Mouse (Mus musculus) liver, embryonic 13.5 days (tissue): ENCODE results near the gene Zfand3. TPM values are rescaled to one million over a fixed set of nuclear protein-coding genes. Genes with fewer than 3 reads are reported as not detected.

Experiments
- ATAC-seq: fragments of 200-750 bp; cut with Nextera tagmentation; 2 replicates; pipeline ENCODE4 v1.8.0; 2017; ENCODE audit warnings: low read depth, mild to moderate bottlenecking, moderate number of reproducible peaks, moderate library complexity
- DNase-seq: peaks from one replicate; pipeline ENCODE4 v3.0.0; 2022
- H3K27ac ChIP-seq: fragments of 300-500 bp; sonication (generic); 2 replicates; pipeline ENCODE4 v1.5.1; 2015; ENCODE audit warnings: moderate library complexity, mild to moderate bottlenecking, inconsistent platforms
- H3K27me3 ChIP-seq: fragments of 300-500 bp; sonication (generic); 2 replicates; pipeline ENCODE4 v1.6.1; 2015; ENCODE audit warnings: mild to moderate bottlenecking, inconsistent platforms
- H3K36me3 ChIP-seq: fragments of 300-500 bp; sonication (generic); 2 replicates; pipeline ENCODE4 v1.6.1; 2015; ENCODE audit warnings: mild to moderate bottlenecking, inconsistent platforms
- H3K4me1 ChIP-seq: fragments of 300-500 bp; sonication (generic); replicated peaks from 2 replicates; pipeline ENCODE4 v1.6.1; 2015; ENCODE audit warnings: inconsistent platforms
- H3K4me2 ChIP-seq: fragments of 300-500 bp; sonication (generic); 2 replicates; pipeline ENCODE4 v1.6.1; 2015; ENCODE audit warnings: inconsistent platforms, mild to moderate bottlenecking, moderate library complexity
- H3K4me3 ChIP-seq: fragments of 300-500 bp; sonication (generic); replicated peaks from 2 replicates; pipeline ENCODE4 v1.5.1; 2015; ENCODE audit warnings: mild to moderate bottlenecking, inconsistent platforms
- H3K9ac ChIP-seq: fragments of 300-500 bp; sonication (generic); 2 replicates; pipeline ENCODE4 v1.6.1; 2015; ENCODE audit warnings: mild to moderate bottlenecking, inconsistent platforms
- H3K9me3 ChIP-seq: fragments of 300-500 bp; sonication (generic); replicated peaks from 2 replicates; pipeline ENCODE4 v1.6.1; 2016; ENCODE audit warnings: inconsistent platforms
- WGBS: fragments of 180-500 bp; shearing (Covaris S2); methylation state at CpG from one replicate; pipeline ENCODE4 v1.1.7; 2015; ENCODE audit not compliant: insufficient replicate concordance; 5-methylcytosine and 5-hydroxymethylcytosine counted together
- polyA plus RNA-seq: library from polyadenylated mRNA; unstranded; fragments of >200 nt; fragmentation: Nextera tagmentation; extraction: Ambion mirVana; gene quantifications from 2 replicates; pipeline ENCODE4 v1.2.1, GENCODE M21; 2015

The Zfand3 gene
- polyA plus RNA-seq, 1 experiment from 2014 or later: 13.7 TPM

DNA sequence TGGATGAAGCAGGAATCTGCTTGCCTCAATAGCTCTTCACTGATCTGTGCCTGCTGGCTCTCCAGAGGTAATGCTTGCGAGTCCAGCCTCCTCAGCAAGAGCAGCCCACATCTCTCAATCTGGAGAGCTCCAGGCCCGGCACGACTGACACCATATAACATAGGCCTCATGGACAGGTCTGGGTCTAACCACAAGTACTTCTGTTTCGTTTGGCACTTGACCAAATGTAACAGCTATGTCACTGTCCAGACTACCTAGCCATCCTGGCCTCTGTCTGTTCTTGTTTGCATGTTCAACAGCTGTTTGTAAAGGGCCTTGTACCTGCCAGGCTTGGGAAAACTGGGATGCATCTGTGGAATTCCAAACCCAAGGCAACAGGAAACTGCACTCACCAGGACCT lies 230.8 kb downstream of the Zfand3 start:
- 51% methylated on average over 4 of the region's 4 CpGs for WGBS
- no peaks in the 10 kb centered on the region for H3K36me3 ChIP-seq
- H3K9ac ChIP-seq: no peak overlapping the region
- no peak overlapping the region for H3K4me2 ChIP-seq
- H3K27me3 ChIP-seq: no peaks in the 10 kb centered on the region
- DNase-seq (no peak), ATAC-seq (no peak)
- H3K9me3 ChIP-seq: no peaks in the 10 kb centered on the region
- H3K4me3 ChIP-seq: no peak overlapping the region
- no peak overlapping the region for H3K27ac ChIP-seq
- no peaks in the 10 kb centered on the region for H3K4me1 ChIP-seq

DNA sequence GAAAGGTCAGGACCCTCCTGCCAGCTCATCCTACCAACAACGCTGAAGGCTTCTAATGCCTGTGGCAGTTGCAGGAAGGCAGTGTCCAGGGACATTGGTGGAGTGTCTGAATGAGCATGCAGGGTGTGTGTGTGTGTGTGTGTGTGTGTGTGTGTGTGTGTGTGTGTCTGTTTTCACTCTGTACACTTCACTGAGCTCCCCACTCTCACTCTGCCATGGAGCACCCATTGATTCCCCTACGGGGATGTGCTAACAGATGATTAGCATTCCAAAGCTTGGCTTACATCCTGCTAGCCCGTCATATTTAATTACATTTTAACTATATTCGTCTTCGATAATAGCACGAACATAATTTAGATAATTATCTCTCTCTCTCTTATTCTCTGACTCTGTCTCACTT lies 232.1 kb downstream of the Zfand3 start:
- H3K9me3 ChIP-seq: no peaks in the 10 kb centered on the region
- H3K9ac ChIP-seq: no peak overlapping the region
- ATAC-seq: no peak
- no peak overlapping the region for H3K4me3 ChIP-seq
- no peak for DNase-seq
- no peaks in the 10 kb centered on the region for H3K36me3 ChIP-seq
- no peaks in the 10 kb centered on the region for H3K4me1 ChIP-seq
- no peaks in the 10 kb centered on the region for H3K27me3 ChIP-seq
- no peak overlapping the region for H3K4me2 ChIP-seq
- WGBS: 84% methylated on average over 6 of the region's 6 CpGs
- no peak overlapping the region for H3K27ac ChIP-seq

DNA sequence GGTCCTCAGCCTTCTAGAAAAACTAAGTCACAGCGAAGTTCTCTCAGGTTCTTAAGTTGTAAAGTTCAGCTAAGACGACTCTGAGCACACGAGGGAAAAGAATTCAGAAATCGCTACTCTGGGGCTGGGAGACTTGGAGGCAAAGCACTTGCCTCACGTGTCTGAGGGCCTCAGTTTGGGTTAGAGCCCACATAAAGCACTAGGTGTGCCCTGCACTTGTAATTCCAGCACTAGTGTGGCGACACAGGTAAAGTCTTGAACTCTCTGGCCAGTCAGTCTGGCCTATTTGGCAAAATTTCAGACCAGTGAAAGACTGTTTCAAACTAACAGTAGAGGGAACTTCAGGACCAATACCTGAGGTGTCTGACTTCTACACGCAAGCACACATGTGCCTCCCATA lies 233.1 kb downstream of the Zfand3 start:
- Histone ChIP-seq H3K4me1 (no peaks in the 10 kb centered on the region), H3K4me2 (no peak overlapping the region), H3K27ac (no peak overlapping the region), H3K9me3 (no peaks in the 10 kb centered on the region), H3K9ac (no peak overlapping the region), H3K36me3 (no peaks in the 10 kb centered on the region), H3K4me3 (no peak overlapping the region), H3K27me3 (no peaks in the 10 kb centered on the region)
- ATAC-seq (no peak), DNase-seq (no peak)
- WGBS: 74% methylated on average over 7 of the region's 7 CpGs

DNA sequence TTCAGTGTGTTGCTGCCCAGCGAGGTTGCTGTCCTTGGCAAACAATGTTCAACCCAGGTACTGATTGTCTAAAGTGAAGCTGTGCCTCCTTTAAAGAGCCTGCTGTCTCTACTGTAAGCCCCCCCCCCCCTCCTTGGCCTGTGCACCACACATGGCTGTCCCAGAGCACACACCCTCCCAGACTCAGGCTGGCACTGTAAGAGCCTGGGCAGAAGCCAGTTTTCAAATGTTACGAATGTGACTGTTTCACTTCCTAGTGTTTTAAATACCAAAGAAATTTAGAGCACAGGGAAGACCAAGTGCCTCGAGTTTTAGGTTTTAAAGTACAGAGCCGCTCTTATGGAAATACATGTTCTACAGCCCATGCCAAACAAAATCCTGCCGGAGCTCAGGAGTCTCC lies 234.9 kb downstream of the Zfand3 start:
- H3K4me3 ChIP-seq: no peak overlapping the region
- no peak overlapping the region for H3K4me2 ChIP-seq
- H3K36me3 ChIP-seq: no peaks in the 10 kb centered on the region
- H3K9ac ChIP-seq: no peak overlapping the region
- no peak overlapping the region for H3K27ac ChIP-seq
- 73% methylated on average over 5 of the region's 5 CpGs for WGBS
- H3K4me1 ChIP-seq: peaks cover 11% of the 10 kb centered on the region; the same call in 1 of the 2 replicates
- ATAC-seq (no peak), DNase-seq (no peak)
- H3K27me3 ChIP-seq: no peaks in the 10 kb centered on the region
- no peaks in the 10 kb centered on the region for H3K9me3 ChIP-seq

DNA sequence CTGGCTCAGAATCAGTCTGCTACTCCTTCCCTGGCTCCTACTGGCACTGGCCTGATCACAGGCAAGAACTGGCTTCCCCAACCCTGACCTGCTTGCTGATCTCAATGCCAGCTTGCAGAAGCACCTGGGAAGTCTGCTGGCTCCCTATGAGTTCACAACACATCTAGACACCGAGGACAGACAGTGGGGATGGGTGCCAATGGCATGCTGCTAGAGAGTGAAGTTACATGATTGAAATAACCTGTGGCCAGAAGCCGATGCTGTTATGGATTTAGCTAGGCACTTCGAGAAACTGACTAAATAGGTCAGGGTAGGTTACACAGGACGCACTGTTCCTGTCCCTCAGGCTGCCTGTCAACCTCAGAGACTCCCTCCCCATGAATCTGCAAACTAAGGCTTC lies 236.1 kb downstream of the Zfand3 start:
- Histone ChIP-seq H3K4me3 (no peak overlapping the region), H3K9ac (no peak overlapping the region), H3K9me3 (no peaks in the 10 kb centered on the region), H3K4me2 (no peak overlapping the region), H3K36me3 (no peaks in the 10 kb centered on the region), H3K27me3 (no peaks in the 10 kb centered on the region), H3K27ac (no peak overlapping the region), H3K4me1 (peaks cover 20% of the 10 kb centered on the region; the same call in 1 of the 2 replicates)
- WGBS: 67% methylated on average over 4 of the region's 4 CpGs
- DNase-seq (no peak), ATAC-seq (no peak)

DNA sequence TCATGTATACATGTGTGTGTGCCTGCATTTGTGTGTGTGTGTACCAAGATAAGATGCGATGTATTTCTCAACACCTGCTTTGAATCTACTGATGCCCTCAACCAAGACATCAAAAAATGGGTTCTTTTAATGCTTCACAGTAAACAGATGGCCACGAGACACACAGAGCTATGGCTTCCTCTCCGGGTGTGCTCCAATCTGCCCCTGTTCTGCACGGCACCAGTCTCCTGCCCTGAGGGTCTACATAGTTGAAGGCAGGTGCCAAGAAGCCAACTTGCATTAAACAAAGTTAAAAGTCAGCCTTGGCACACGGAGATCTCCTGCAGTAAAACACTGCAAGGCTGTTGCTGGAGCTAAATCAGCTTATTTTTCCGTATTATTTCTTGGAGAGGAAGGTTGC lies 236.5 kb downstream of the Zfand3 start:
- Histone ChIP-seq H3K4me3 (no peak overlapping the region), H3K27ac (no peak overlapping the region), H3K4me2 (no peak overlapping the region), H3K27me3 (no peaks in the 10 kb centered on the region), H3K9ac (no peak overlapping the region), H3K36me3 (no peaks in the 10 kb centered on the region), H3K9me3 (no peaks in the 10 kb centered on the region), H3K4me1 (peaks cover 24% of the 10 kb centered on the region; the same call in 1 of the 2 replicates)
- DNase-seq (no peak), ATAC-seq (no peak)
- WGBS: 70% methylated on average over 6 of the region's 6 CpGs

DNA sequence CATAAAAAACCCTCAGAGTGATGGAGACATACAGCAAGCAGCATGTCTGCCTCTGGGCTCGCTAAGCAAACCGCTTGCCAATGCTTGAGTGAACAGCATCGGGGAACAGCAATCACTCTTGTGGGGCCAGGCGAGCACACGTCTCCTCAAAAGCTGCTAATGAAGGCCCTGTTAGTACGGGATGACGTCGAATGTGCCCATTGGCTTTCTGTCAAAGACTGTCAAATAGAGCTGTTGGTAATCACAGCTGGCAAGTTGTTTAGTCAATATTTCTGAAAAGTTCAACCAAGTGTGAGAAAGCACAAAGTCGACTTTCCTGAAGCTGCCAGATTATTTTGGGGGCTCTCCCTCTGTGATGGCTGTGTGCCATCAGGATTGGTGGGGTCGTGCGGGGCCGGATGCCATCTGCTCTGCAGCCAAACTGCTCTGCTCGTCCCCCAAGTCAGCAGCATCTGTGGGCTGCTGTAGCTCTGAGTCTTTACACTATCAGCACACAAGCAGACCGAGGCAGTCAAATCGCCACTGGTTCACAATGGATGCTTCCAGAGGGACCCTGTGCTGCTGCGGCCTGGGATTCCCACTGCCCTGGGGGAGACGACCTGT lies 237.3 kb downstream of the Zfand3 start:
- DNase-seq: no peak
- H3K27ac ChIP-seq: no peak overlapping the region
- 72% methylated on average over 17 of the region's 17 CpGs for WGBS

DNA sequence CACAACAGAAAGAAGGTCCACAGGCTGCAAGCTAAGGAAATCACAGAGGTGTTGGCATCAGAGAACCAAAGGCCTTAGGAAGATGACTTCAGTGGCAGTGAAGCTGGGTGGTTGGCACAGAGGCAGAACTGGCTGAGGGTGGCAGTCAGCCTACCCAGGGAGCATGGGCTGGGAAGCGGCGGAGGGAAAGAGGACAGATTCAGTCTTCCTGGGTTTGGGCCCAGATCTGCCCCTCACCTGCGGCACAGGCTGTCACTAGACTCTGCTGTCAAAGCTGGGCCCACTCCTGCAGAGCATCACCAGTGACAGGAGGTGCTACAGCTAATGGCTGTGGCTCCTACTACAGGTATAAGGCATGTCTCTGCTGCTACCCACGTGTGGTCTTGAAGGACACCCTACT lies 238.1 kb downstream of the Zfand3 start:
- Histone ChIP-seq H3K4me1 (peaks cover 30% of the 10 kb centered on the region; the same call in 1 of the 2 replicates), H3K4me3 (no peak overlapping the region), H3K27me3 (no peaks in the 10 kb centered on the region), H3K9ac (no peak overlapping the region), H3K9me3 (no peaks in the 10 kb centered on the region), H3K27ac (no peak overlapping the region), H3K36me3 (no peaks in the 10 kb centered on the region), H3K4me2 (no peak overlapping the region)
- 70% methylated on average over 4 of the region's 4 CpGs for WGBS
- ATAC-seq (no peak), DNase-seq (no peak)

More for the DNA sequence above, 237.3 kb downstream of the Zfand3 start:
- Histone ChIP-seq H3K36me3 (no peaks in the 10 kb centered on the region), H3K4me3 (no peak overlapping the region), H3K4me2 (no peak overlapping the region), H3K4me1 (peaks cover 30% of the 10 kb centered on the region; the same call in 1 of the 2 replicates), H3K9ac (no peak overlapping the region), H3K9me3 (no peaks in the 10 kb centered on the region), H3K27me3 (no peaks in the 10 kb centered on the region)
- ATAC-seq: no peak

DNA sequence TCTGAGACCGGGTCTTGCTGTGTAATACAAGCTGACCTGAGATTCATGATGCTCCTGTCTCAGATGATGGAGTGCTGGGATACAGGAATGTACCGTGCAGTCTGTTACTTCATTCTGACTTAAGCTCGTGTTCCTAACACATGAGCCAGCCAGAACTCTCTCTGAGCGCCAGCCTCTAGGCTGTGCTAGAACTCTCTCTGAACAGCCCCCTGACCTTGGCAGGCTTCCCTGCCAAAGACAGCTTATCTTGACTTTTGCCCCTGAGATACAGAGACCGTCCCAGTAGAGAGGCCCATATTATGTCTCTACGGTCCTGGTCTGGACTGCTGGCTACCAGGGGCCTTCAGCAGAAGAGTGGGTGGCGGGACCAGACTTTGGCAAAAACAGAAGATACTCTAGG lies 239.0 kb downstream of the Zfand3 start:
- Histone ChIP-seq H3K4me3 (no peak overlapping the region), H3K36me3 (no peaks in the 10 kb centered on the region), H3K9ac (no peak overlapping the region), H3K4me2 (no peak overlapping the region), H3K27me3 (no peaks in the 10 kb centered on the region), H3K4me1 (peaks cover 30% of the 10 kb centered on the region; the same call in 1 of the 2 replicates), H3K27ac (no peak overlapping the region), H3K9me3 (no peaks in the 10 kb centered on the region)
- DNase-seq: no peak
- 60% methylated on average over 7 of the region's 7 CpGs for WGBS
- ATAC-seq: no peak

DNA sequence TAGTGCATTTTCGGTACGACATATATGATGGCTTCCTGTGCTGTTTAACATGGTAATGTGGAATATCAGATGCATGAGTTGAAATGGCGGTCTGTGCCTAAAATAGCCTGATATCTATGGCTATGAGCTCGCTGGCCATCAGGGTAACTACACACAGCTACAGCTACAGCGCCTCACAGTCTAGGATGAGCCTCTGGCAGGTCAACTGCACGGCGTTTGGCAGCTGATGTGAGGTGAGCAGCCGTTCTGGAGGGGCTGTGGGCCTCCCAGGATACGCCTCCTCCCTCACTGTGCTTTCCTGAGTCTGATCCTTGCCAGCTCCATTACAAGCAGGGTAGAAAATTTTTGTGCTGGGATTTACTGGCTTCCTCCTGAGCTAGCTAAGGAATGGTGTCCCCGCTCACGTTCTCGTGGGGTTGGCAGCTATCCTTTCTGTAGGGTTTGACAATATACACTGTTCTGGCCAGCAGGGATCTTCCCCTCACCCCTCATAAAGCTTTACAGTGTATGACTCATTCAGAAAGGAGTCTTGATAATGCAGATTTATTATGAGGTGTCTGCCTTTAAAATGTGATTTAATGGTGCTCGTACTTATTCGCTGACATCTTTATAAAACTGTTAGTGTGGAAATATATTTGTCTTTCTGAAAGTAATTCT lies 240.2 kb downstream of the Zfand3 start:
- Histone ChIP-seq H3K4me3 (no peak overlapping the region), H3K27ac (no peak overlapping the region), H3K4me2 (no peak overlapping the region), H3K9ac (no peak overlapping the region), H3K36me3 (no peaks in the 10 kb centered on the region), H3K9me3 (no peaks in the 10 kb centered on the region), H3K27me3 (no peaks in the 10 kb centered on the region), H3K4me1 (peaks cover 30% of the 10 kb centered on the region; the same call in 1 of the 2 replicates)
- DNase-seq (no peak), ATAC-seq (no peak)
- WGBS: 72% methylated on average over 14 of the region's 14 CpGs

DNA sequence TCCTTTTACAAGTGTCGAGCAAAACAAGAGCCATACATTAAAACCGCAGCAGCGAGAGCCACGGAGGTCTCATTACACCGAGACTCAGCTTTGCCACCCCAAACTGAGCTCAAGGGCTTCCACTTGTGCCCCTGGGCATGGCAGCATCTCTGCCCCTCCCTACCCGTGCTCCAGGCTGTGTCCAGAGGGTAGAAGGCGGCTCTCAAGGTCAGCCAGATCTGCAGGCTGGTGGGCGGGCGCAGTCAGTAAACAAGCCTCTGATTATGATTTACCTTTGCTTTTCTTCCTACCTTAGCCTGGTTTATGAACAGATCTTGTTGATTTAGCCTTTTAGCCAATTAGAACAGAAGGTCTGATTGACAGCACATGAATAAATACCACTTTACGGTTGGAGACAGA lies 240.8 kb downstream of the Zfand3 start:
- H3K4me2 ChIP-seq: no peak overlapping the region
- no peak overlapping the region for H3K4me3 ChIP-seq
- DNase-seq (no peak), ATAC-seq (no peak)
- no peaks in the 10 kb centered on the region for H3K9me3 ChIP-seq
- H3K27ac ChIP-seq: no peak overlapping the region
- peaks cover 30% of the 10 kb centered on the region; the same call in 1 of the 2 replicates for H3K4me1 ChIP-seq
- no peaks in the 10 kb centered on the region for H3K36me3 ChIP-seq
- no peak overlapping the region for H3K9ac ChIP-seq
- 73% methylated on average over 10 of the region's 10 CpGs for WGBS
- H3K27me3 ChIP-seq: no peaks in the 10 kb centered on the region

DNA sequence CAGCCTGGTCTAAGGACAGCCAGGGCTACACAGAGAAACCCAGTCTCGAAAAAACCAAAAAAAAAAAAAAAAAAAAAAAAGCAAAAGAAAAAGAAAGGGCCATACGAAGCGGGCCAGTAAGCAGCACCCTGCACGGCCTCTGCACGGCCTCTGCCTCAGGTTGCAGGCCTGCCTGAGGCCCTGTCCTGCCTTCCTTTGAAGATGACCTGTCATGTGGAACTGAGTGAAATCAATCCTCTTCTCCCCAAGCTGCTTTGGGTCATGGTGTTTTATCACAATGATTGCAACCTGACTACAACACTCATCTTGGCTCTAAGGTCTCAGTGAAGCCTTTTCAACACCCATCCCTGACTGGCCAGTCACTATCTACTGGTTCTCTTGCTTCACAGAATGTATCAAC lies 248.5 kb downstream of the Zfand3 start:
- no peak for DNase-seq
- H3K4me3 ChIP-seq: no peak overlapping the region
- ATAC-seq: no peak

More for the DNA sequence above, 248.5 kb downstream of the Zfand3 start:
- no peaks in the 10 kb centered on the region for H3K4me1 ChIP-seq
- 69% methylated on average over 5 of the region's 5 CpGs for WGBS
- H3K27ac ChIP-seq: no peak overlapping the region
- H3K9me3 ChIP-seq: no peaks in the 10 kb centered on the region
- H3K27me3 ChIP-seq: no peaks in the 10 kb centered on the region
- H3K36me3 ChIP-seq: no peaks in the 10 kb centered on the region
- no peak overlapping the region for H3K4me2 ChIP-seq
- no peak overlapping the region for H3K9ac ChIP-seq
